Mouse (Mus musculus) liver, embryonic 12.5 days (tissue): Measurements from ENCODE around the gene Ccdc130. TPM values are rescaled to one million over a fixed set of nuclear protein-coding genes. Genes with fewer than 3 reads are reported as not detected.
"Not testable (repeated sequence)": the region's sequence is repeated elsewhere in the genome, so short reads cannot be mapped to it uniquely, and the experiment has no call there.

Source experiments
- ATAC-seq: fragments of 200-750 bp; cut with Nextera tagmentation; 2 replicates; pipeline ENCODE4 v1.8.0; 2017; ENCODE audit warnings: moderate number of reproducible peaks, mild to moderate bottlenecking, moderate library complexity
- H3K27ac ChIP-seq: fragments of 300-500 bp; sonication (generic); 2 replicates; pipeline ENCODE4 v1.5.1; 2016; ENCODE audit warnings: mild to moderate bottlenecking
- H3K27me3 ChIP-seq: fragments of 300-500 bp; sonication (generic); replicated peaks from 2 replicates; pipeline ENCODE4 v1.6.1; 2016; ENCODE audit warnings: mild to moderate bottlenecking, moderate library complexity
- H3K36me3 ChIP-seq: fragments of 300-500 bp; sonication (generic); 2 replicates; pipeline ENCODE4 v1.6.1; 2016; ENCODE audit warnings: mild to moderate bottlenecking, moderate library complexity
- H3K4me1 ChIP-seq: fragments of 300-500 bp; sonication (generic); 2 replicates; pipeline ENCODE4 v1.6.1; 2016
- H3K4me2 ChIP-seq: fragments of 300-500 bp; sonication (generic); 2 replicates; pipeline ENCODE4 v1.6.1; 2016; ENCODE audit warnings: mild to moderate bottlenecking, moderate library complexity
- H3K4me3 ChIP-seq: fragments of 300-500 bp; sonication (generic); 2 replicates; pipeline ENCODE4 v1.5.1; 2016; ENCODE audit warnings: mild to moderate bottlenecking, moderate library complexity
- H3K9ac ChIP-seq: fragments of 300-500 bp; sonication (generic); 2 replicates; pipeline ENCODE4 v1.6.1; 2016; ENCODE audit warnings: mild to moderate bottlenecking, moderate library complexity
- H3K9me3 ChIP-seq: fragments of 300-500 bp; sonication (generic); replicated peaks from 2 replicates; pipeline ENCODE4 v1.6.1; 2016; ENCODE audit warnings: mild to moderate bottlenecking, moderate library complexity
- WGBS: fragments of 180-500 bp; shearing (Covaris S2); methylation state at CpG from one replicate; pipeline ENCODE4 v1.1.7; 2016; ENCODE audit not compliant: insufficient replicate concordance; 5-methylcytosine and 5-hydroxymethylcytosine counted together
- polyA plus RNA-seq: library from polyadenylated mRNA; unstranded; fragments of >200 nt; fragmentation: Nextera tagmentation; extraction: Ambion mirVana; gene quantifications from 2 replicates; pipeline ENCODE4 v1.2.1, GENCODE M21; 2016

Gene Ccdc130
- polyA plus RNA-seq: 9.5 and 10.4 TPM in 2 replicates

DNA sequence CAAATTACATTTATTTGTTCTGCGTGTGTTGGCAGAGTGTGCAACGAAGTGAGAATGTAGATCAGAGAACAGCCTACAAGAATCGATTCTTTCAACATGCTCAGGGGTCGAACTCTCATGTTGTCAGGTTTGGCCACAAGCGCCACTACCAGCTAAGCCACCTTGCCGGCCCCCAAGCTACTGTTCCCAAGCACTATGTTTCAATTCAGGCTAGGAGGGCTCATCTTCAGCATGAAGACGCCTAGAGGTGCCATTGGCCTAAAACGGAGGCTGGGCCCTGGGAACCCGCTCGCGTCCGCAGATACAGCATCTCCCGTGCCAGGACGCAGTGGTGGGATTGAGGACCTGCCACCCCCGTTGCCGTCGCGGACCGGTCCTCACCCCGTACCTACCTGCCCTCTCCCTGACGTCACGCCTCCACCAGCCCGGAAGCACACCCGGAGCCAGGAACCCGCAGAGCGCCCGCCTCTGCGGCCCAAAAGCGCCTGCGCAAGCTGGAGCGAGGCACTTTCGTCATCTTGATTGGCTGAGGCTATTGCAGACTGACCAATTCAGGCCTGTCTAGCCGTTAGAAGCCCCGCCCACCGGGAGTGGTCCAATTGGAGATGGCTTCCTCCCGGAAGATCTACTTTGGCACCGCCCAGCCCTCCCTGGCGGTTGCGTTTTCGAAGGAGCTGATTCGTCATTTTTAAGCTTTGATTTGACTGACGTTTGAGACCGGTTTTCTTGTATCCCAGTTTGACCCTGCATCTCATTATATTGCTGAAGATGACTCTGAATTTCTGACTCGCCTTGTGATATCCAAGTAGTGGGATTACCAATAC lies at the start of gene Ccdc130:
Gene Ccdc130 (minus strand): TSS at position 431 of the 824 bp plus-strand sequence.
- Histone ChIP-seq H3K27me3 (no peaks in the 10 kb centered on the region), H3K9ac (peak within 1 kb of the TSS; percentile 81), H3K4me2 (peak within 1 kb of the TSS; percentile 88), H3K4me1 (peaks cover 13% of the 10 kb centered on the region), H3K4me3 (peak within 1 kb of the TSS; percentile 75), H3K36me3 (peaks cover 20% of the 10 kb centered on the region), H3K27ac (peak within 1 kb of the TSS; percentile 77), H3K9me3 (no peaks in the 10 kb centered on the region)
- ATAC-seq: peak; percentile 99
- WGBS: under 1% methylated on average over 44 of the region's 44 CpGs

DNA sequence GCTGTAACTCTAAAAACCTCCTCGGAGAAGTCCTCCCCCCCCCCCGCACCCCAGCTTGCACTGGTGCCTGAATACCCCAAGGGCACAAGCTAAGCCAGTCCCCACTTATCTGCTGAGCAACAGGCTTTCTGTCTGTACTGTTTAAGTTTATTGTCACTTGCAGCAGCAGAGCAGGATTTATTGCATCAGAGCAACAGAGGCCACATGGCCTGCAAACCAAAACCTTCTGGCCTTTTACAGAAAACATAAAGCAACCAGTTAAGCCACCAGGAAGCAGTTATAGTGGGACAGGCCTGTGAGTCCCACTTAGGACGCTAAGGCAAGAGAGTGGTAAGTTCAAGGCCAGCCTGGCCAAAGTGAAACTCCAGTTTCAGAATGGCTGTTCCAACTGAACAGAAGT lies 38.2 kb upstream of the Ccdc130 start:
- Histone ChIP-seq H3K9me3 (no peaks in the 10 kb centered on the region), H3K4me2 (no peak overlapping the region), H3K36me3 (no peaks in the 10 kb centered on the region), H3K4me1 (no peaks in the 10 kb centered on the region), H3K27me3 (no peaks in the 10 kb centered on the region), H3K27ac (no peak overlapping the region), H3K9ac (no peak overlapping the region), H3K4me3 (no peak overlapping the region)
- 40% methylated on average over 3 of the region's 3 CpGs for WGBS
- no peak for ATAC-seq

DNA sequence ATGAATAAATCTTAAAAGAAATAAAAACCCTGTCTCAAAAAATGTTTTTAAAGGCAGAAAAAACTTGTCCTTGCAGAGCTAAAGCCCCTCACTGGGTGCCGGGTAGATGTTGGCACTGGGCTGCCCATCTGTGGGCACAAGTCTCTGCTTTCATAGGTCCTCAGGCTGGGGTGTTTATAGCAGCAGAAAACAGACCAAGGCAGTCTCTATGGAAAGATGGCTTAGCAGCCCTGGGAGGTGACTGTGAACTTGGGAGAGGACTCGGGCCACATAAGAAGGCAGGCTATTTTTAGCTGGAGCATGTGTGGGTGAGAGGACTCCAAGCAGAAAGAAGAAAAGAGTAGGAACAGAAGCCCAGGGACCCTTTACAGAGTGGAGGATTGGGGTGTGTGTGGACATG lies 33.8 kb upstream of the Ccdc130 start:
- H3K9me3 ChIP-seq: no peaks in the 10 kb centered on the region
- no peak overlapping the region for H3K4me3 ChIP-seq
- no peak overlapping the region for H3K27ac ChIP-seq
- WGBS: 58% methylated on average over 2 of the region's 2 CpGs
- no peaks in the 10 kb centered on the region for H3K27me3 ChIP-seq
- no peak for ATAC-seq
- H3K4me1 ChIP-seq: no peaks in the 10 kb centered on the region
- H3K9ac ChIP-seq: no peak overlapping the region
- H3K36me3 ChIP-seq: no peaks in the 10 kb centered on the region
- no peak overlapping the region for H3K4me2 ChIP-seq

DNA sequence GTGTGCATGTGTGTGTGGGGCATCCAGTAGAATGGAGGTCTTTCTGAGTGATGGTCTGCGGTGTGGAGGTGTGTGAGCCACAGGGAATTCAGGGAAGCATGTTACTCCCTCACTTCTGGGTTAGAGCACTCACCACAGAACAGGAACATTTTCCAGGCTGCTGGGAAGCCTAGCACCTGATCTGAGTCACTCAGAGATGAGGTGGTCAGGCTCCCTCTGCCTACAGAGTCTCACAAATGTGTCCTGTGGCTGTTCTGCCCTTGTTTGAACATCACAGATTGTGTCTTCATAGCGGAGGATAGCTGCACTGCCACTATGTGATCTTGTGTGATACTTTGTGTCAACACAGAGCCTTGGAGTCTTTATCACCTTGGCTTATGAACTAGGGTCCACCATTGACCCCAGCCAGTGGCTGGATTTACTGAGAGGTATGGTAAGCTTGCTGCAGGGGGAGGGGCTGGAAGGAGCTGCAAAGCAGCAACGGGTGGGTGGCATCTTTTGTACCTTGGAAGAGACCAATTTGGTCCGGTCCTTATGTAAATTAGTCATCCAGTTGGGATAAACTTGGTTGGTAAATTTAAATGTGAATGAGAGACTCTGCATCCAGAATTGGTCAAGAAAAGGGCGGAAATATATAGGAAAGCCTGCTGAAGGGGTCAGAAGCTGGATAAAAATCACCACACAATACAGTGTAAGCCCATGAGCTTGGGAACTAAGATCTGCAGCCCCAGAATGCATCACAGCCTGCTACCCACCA lies 27.0 kb upstream of the Ccdc130 start:
- ATAC-seq: no peak
- H3K4me3 ChIP-seq: no peak overlapping the region
- WGBS: 61% methylated on average over 5 of the region's 5 CpGs
- no peaks in the 10 kb centered on the region for H3K36me3 ChIP-seq
- H3K27me3 ChIP-seq: peaks cover 38% of the 10 kb centered on the region
- no peak overlapping the region for H3K4me2 ChIP-seq
- no peaks in the 10 kb centered on the region for H3K9me3 ChIP-seq
- H3K4me1 ChIP-seq: no peaks in the 10 kb centered on the region
- H3K27ac ChIP-seq: no peak overlapping the region
- no peak overlapping the region for H3K9ac ChIP-seq

DNA sequence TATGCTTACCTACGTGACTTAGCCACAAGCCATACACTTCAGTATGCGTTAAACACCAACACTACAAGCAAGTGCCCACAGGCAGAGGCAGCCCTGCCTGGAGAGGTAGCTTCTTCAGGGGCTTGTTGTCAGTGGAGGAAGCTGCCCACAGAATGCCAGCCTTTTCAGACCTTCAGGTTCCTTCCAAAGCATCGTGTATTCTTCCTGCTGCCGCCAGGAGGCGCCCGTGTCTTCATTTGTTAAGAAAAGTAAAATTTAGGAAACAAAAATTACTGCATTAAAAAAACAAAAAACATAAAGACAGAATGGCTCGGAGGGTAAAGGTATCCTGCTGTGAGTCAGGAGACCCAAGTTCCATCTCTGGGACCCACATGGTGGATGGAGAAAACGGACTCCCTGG lies 21.5 kb upstream of the Ccdc130 start:
- Histone ChIP-seq H3K4me3 (no peak overlapping the region), H3K27me3 (peaks cover 29% of the 10 kb centered on the region), H3K36me3 (no peaks in the 10 kb centered on the region), H3K4me1 (no peaks in the 10 kb centered on the region), H3K27ac (no peak overlapping the region), H3K9ac (no peak overlapping the region), H3K9me3 (no peaks in the 10 kb centered on the region), H3K4me2 (no peak overlapping the region)
- no peak for ATAC-seq
- 18% methylated on average over 8 of the region's 8 CpGs for WGBS

DNA sequence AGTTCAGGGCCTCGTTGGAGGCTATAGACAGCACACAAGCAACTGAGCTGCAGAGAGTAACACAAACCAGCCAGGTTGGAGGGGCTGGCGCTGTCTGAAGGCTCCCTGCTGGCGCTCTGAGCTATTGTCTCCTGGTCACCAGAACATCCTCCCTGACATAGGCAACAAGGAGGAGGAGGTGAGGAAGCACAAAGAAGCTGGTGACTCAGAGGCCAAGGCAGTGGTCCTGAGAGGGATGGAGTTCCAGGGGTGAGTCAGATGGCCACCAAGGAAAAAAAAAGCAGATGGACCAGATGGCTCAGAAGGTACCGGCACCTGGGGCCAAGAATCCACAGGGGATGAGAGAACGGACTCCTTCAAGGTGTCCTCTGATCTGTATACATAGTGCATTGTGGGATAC lies 20.9 kb upstream of the Ccdc130 start:
- no peak overlapping the region for H3K27ac ChIP-seq
- no peak for ATAC-seq
- WGBS: 54% methylated on average over 5 of the region's 5 CpGs
- H3K4me1 ChIP-seq: no peaks in the 10 kb centered on the region
- peaks cover 23% of the 10 kb centered on the region for H3K27me3 ChIP-seq
- no peak overlapping the region for H3K4me2 ChIP-seq
- no peak overlapping the region for H3K9ac ChIP-seq
- no peaks in the 10 kb centered on the region for H3K36me3 ChIP-seq
- no peaks in the 10 kb centered on the region for H3K9me3 ChIP-seq
- H3K4me3 ChIP-seq: no peak overlapping the region

DNA sequence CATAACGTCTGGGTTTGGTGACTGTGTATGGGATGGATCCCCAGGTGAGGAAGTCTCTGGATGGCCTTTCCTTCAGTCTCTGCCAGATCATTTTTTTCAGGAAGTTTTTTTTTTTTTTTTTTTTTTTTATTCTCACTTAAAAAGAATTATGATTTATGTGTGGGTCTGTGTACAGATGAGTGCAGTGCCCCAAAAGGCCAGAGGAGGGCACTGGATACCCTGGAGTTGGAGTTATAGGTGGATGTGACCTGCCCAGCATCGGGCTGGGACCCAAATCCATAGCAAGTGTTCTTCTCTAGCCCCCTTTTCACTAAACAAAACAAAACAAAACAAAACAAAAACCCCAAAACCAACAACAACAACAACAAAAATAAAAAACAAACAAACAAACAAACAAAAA lies 18.7 kb upstream of the Ccdc130 start:
- no peaks in the 10 kb centered on the region for H3K4me1 ChIP-seq
- no peak overlapping the region for H3K4me2 ChIP-seq
- ATAC-seq: no peak
- no peaks in the 10 kb centered on the region for H3K9me3 ChIP-seq
- H3K36me3 ChIP-seq: no peaks in the 10 kb centered on the region
- 0 out of 2 replicates have a peak, but pooled peaks cover 5% of the 10 kb centered on the region for H3K27me3 ChIP-seq
- 49% methylated on average over 2 of the region's 2 CpGs for WGBS
- no peak overlapping the region for H3K27ac ChIP-seq
- H3K4me3 ChIP-seq: no peak overlapping the region
- H3K9ac ChIP-seq: no peak overlapping the region

DNA sequence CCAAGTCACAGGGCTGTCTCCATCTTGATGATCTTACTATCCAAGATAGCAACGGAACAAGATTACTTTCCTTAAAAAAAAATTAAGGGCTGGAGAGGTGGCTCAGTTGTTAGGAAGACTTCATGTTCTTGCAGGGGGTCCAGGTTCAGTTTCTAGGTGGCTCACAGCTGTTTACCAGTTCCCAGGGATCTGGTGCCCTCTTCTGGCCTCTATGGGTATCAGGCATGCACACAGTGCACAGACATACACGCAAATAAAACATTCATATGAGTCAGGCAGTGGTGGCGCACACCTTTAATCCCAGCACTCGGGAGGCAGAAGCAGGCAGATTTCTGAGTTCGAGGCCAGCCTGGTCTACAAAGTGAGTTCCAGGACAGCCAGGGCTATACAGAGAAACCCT lies 15.5 kb upstream of the Ccdc130 start:
- ATAC-seq, H3K36me3 ChIP-seq, H3K9me3 ChIP-seq, H3K4me1 ChIP-seq, H3K27ac ChIP-seq, H3K4me2 ChIP-seq, H3K27me3 ChIP-seq, H3K4me3 ChIP-seq, H3K9ac ChIP-seq: not testable (repeated sequence)
- WGBS: 31% methylated on average over 5 of the region's 5 CpGs

DNA sequence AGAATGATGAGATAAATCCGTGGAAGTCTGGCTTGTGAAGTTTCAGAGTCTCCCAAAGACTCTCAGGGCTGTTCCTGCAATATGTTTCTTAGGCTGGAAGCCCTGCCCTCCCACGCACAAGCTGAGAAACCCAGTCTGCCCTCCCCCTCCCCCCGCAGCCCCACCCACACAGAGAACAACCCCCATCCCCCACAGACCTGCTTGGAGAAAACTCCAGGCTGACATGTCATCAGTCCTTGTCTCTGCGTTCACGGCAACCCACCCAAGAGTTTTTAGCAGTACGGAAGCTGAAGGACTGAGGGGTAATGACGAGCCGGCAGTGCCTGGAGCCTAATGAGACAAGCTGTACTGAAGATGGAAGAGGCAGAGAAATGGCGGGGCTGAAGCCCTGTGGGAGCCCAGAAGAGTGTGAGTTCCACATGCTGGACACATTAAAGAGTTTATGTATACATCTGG lies 14.5 kb upstream of the Ccdc130 start:
- Histone ChIP-seq H3K27me3 (no peaks in the 10 kb centered on the region), H3K9ac (0 out of 2 replicates have a peak overlapping the region, but pooled peaks have one; percentile 27), H3K4me3 (no peak overlapping the region), H3K9me3 (no peaks in the 10 kb centered on the region), H3K27ac (no peak overlapping the region), H3K4me1 (no peaks in the 10 kb centered on the region), H3K36me3 (no peaks in the 10 kb centered on the region), H3K4me2 (peak overlapping the region; percentile 4; the same call in 1 of the 2 replicates)
- ATAC-seq: no peak
- WGBS: 28% methylated on average over 9 of the region's 9 CpGs

DNA sequence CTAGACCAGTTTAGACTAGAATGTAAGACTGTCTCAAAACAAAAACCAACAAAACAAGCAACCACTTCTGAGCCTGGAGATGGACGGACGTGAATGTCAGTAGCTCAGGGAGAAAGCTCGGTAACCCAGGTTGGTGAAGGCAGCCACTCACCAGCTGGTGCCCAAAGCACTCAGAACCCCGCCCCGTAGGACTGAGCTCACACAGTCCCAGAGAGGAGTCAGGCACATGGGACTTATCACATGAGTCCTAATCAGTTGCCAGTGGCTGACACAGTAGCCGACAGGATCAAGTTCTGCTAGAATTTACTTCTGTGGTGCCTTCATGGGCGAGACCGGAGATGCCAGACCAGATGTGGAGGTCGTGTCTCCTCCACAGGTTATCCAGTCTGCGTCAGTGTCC lies 10.6 kb upstream of the Ccdc130 start:
- Histone ChIP-seq H3K9ac (no peak overlapping the region), H3K4me3 (no peak overlapping the region), H3K9me3 (no peaks in the 10 kb centered on the region), H3K4me2 (no peak overlapping the region), H3K4me1 (peaks cover 14% of the 10 kb centered on the region), H3K36me3 (no peaks in the 10 kb centered on the region), H3K27ac (no peak overlapping the region), H3K27me3 (no peaks in the 10 kb centered on the region)
- 54% methylated on average over 10 of the region's 10 CpGs for WGBS
- no peak for ATAC-seq

DNA sequence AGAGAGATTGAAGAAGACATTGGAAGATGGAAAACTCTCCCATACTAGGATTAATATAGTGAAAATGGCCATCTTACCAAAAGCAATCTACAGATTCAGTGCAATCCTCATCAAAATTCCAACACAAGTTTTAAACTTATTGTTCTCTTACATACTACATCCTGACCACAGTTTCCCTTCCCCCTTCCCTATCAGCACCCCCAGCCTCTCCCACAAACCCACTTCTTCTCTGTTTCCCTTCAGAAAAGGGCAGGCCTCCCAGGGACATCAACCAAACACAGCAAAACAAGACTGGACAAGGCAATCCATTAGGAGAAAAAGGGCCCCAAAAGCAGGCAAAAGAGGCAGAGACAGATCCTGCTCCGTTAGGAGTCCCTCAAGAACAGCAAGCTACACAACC lies 6.3 kb upstream of the Ccdc130 start:
- Histone ChIP-seq H3K4me2 (no peak overlapping the region), H3K27me3 (no peaks in the 10 kb centered on the region), H3K4me1 (peaks cover 14% of the 10 kb centered on the region), H3K36me3 (no peaks in the 10 kb centered on the region), H3K9ac (no peak overlapping the region), H3K4me3 (no peak overlapping the region), H3K27ac (peak overlapping the region; percentile 27; the same call in 1 of the 2 replicates), H3K9me3 (no peaks in the 10 kb centered on the region)
- no peak for ATAC-seq
- 18% methylated on average over 1 of the region's 1 CpGs for WGBS

DNA sequence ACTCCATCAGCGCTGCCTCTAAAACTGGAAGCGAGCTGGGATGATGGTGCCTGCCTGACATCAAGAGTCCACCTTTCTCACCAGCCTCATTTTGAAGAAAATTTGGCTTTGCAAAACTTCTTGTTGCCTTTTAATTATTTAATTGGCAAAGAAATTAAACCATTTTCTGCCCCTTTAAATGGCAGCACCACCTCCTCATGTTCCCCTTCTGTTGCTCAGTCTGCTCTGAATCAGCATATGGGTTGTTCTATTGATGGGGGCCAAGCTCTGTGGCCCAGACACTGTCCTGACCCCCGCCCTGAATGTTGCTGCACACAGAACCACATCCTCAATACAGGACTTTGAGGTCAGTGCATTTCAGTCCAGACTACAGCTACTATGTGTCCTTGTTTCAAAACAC lies 3.8 kb upstream of the Ccdc130 start:
- H3K9ac ChIP-seq: no peak overlapping the region
- 77% methylated on average over 3 of the region's 3 CpGs for WGBS
- H3K27ac ChIP-seq: no peak overlapping the region
- ATAC-seq: no peak
- H3K4me2 ChIP-seq: no peak overlapping the region
- H3K36me3 ChIP-seq: no peaks in the 10 kb centered on the region
- H3K9me3 ChIP-seq: no peaks in the 10 kb centered on the region
- H3K4me3 ChIP-seq: no peak overlapping the region
- H3K27me3 ChIP-seq: no peaks in the 10 kb centered on the region
- peaks cover 26% of the 10 kb centered on the region for H3K4me1 ChIP-seq
